Mouse (Mus musculus): ENCODE data around the gene Sult2b1. TPM values are rescaled to one million over a fixed set of nuclear protein-coding genes. Genes with fewer than 3 reads are reported as not detected.

The Sult2b1 gene
- polyA plus RNA-seq, 1 experiment from 2014 or later, result 5.9 TPM

GRCm38 (mm10) chr7:45813787-45814779 lies 29.6 kb upstream of the Sult2b1 start, which contains the start of gene Cyth2:
Cyth2 (minus strand) TSS chr7:45814581.
- under 1% methylated on average over 85 of the region's 92 CpGs for WGBS

GRCm38 (mm10) chr7:45812921-45813320 lies 28.5 kb upstream of the Sult2b1 start:
- Histone ChIP-seq H3K4me1 (ENCODE audit: insufficient read depth) (peaks cover 7% of the 10 kb centered on the region; the same call in 1 of the 2 replicates), H3K4me2 (peak overlapping the region; percentile 69), H3K9me3 (ENCODE audit: low read depth, low read length) (no peaks in the 10 kb centered on the region), H3K4me3 (ENCODE audit: low read depth, low read length) (peak overlapping the region; percentile 94), H3K36me3 (ENCODE audit: insufficient read depth) (peaks cover 52% of the 10 kb centered on the region), H3K27ac (ENCODE audit: low read depth) (no peak overlapping the region), H3K9ac (peak overlapping the region; percentile 100), H3K27me3 (ENCODE audit: insufficient read depth, low read length) (no peaks in the 10 kb centered on the region)
- no peak for TF ChIP-seq CTCF (IDR thresholded peaks at IDR 0.05; ENCODE audit: low read depth)
- DNase-seq (no peak), ATAC-seq (ENCODE audit: insufficient read depth) (no peak)
- WGBS, result 81% methylated on average over 8 of the region's 8 CpGs

More at GRCm38 (mm10) chr7:45813787-45814779, 29.6 kb upstream of the Sult2b1 start, which contains the start of gene Cyth2:
- peak within 1 kb of the TSS; percentile 69 for H3K4me2 ChIP-seq
- H3K27ac ChIP-seq (ENCODE audit: low read depth), result peak within 1 kb of the TSS; percentile 100
- ATAC-seq (ENCODE audit: insufficient read depth) (peak; percentile 99), DNase-seq (peak; percentile 100)
- no peaks in the 10 kb centered on the region for H3K9me3 ChIP-seq (ENCODE audit: low read depth, low read length)
- H3K4me1 ChIP-seq (ENCODE audit: insufficient read depth), result peaks cover 7% of the 10 kb centered on the region; the same call in 1 of the 2 replicates
- no peaks in the 10 kb centered on the region for H3K27me3 ChIP-seq (ENCODE audit: insufficient read depth, low read length)
- peaks cover 40% of the 10 kb centered on the region for H3K36me3 ChIP-seq (ENCODE audit: insufficient read depth)
- no peak for TF ChIP-seq CTCF (IDR thresholded peaks at IDR 0.05; ENCODE audit: low read depth)
- H3K4me3 ChIP-seq (ENCODE audit: low read depth, low read length), result peak within 1 kb of the TSS; percentile 94
- H3K9ac ChIP-seq, result peak within 1 kb of the TSS; percentile 100

GRCm38 (mm10) chr7:45809276-45810075 lies 25.0 kb upstream of the Sult2b1 start:
- 0 out of 2 replicates have a peak overlapping the region, but pooled peaks have one; percentile 9 for H3K9ac ChIP-seq
- DNase-seq, result no peak
- H3K4me2 ChIP-seq, result no peak overlapping the region
- no peak for TF ChIP-seq CTCF (IDR thresholded peaks at IDR 0.05; ENCODE audit: low read depth)
- peaks cover 7% of the 10 kb centered on the region; the same call in 1 of the 2 replicates for H3K4me1 ChIP-seq (ENCODE audit: insufficient read depth)
- no peak overlapping the region for H3K4me3 ChIP-seq (ENCODE audit: low read depth, low read length)
- peaks cover 68% of the 10 kb centered on the region for H3K36me3 ChIP-seq (ENCODE audit: insufficient read depth)
- H3K27ac ChIP-seq (ENCODE audit: low read depth), result no peak overlapping the region
- ATAC-seq (ENCODE audit: insufficient read depth), result no peak
- H3K9me3 ChIP-seq (ENCODE audit: low read depth, low read length), result no peaks in the 10 kb centered on the region
- no peaks in the 10 kb centered on the region for H3K27me3 ChIP-seq (ENCODE audit: insufficient read depth, low read length)
- WGBS, result 80% methylated on average over 14 of the region's 14 CpGs

GRCm38 (mm10) chr7:45808471-45808870 lies 24.0 kb upstream of the Sult2b1 start:
- Histone ChIP-seq H3K4me3 (ENCODE audit: low read depth, low read length) (no peak overlapping the region), H3K27ac (ENCODE audit: low read depth) (no peak overlapping the region), H3K9me3 (ENCODE audit: low read depth, low read length) (no peaks in the 10 kb centered on the region), H3K36me3 (ENCODE audit: insufficient read depth) (peaks cover 68% of the 10 kb centered on the region), H3K4me2 (no peak overlapping the region), H3K9ac (no peak overlapping the region), H3K4me1 (ENCODE audit: insufficient read depth) (peaks cover 7% of the 10 kb centered on the region; the same call in 1 of the 2 replicates), H3K27me3 (ENCODE audit: insufficient read depth, low read length) (no peaks in the 10 kb centered on the region)
- DNase-seq (no peak), ATAC-seq (ENCODE audit: insufficient read depth) (no peak)
- WGBS, result 55% methylated on average over 11 of the region's 11 CpGs
- no peak for TF ChIP-seq CTCF (IDR thresholded peaks at IDR 0.05; ENCODE audit: low read depth)

GRCm38 (mm10) chr7:45805941-45806340 lies 21.5 kb upstream of the Sult2b1 start:
- H3K27me3 ChIP-seq (ENCODE audit: insufficient read depth, low read length), result no peaks in the 10 kb centered on the region
- ATAC-seq (ENCODE audit: insufficient read depth), result no peak
- no peak overlapping the region for H3K4me3 ChIP-seq (ENCODE audit: low read depth, low read length)
- H3K9ac ChIP-seq, result no peak overlapping the region
- H3K36me3 ChIP-seq (ENCODE audit: insufficient read depth), result peaks cover 50% of the 10 kb centered on the region
- H3K9me3 ChIP-seq (ENCODE audit: low read depth, low read length), result no peaks in the 10 kb centered on the region
- no peaks in the 10 kb centered on the region for H3K4me1 ChIP-seq (ENCODE audit: insufficient read depth)
- 44% methylated on average over 5 of the region's 5 CpGs for WGBS
- H3K27ac ChIP-seq (ENCODE audit: low read depth), result no peak overlapping the region
- no peak overlapping the region for H3K4me2 ChIP-seq
- no peak for DNase-seq
- TF ChIP-seq CTCF (IDR thresholded peaks at IDR 0.05; ENCODE audit: low read depth), result no peak

GRCm38 (mm10) chr7:45802551-45802950 lies 18.1 kb upstream of the Sult2b1 start:
- no peak for ATAC-seq (ENCODE audit: insufficient read depth)
- H3K9me3 ChIP-seq (ENCODE audit: low read depth, low read length), result no peaks in the 10 kb centered on the region
- no peak overlapping the region for H3K9ac ChIP-seq
- no peak overlapping the region for H3K4me2 ChIP-seq
- H3K4me1 ChIP-seq (ENCODE audit: insufficient read depth), result 0 out of 2 replicates have a peak, but pooled peaks cover 7% of the 10 kb centered on the region
- WGBS, result 90% methylated on average over 6 of the region's 6 CpGs
- no peak for TF ChIP-seq CTCF (IDR thresholded peaks at IDR 0.05; ENCODE audit: low read depth)
- no peak overlapping the region for H3K27ac ChIP-seq (ENCODE audit: low read depth)
- DNase-seq, result no peak
- no peak overlapping the region for H3K4me3 ChIP-seq (ENCODE audit: low read depth, low read length)
- H3K36me3 ChIP-seq (ENCODE audit: insufficient read depth), result peaks cover 16% of the 10 kb centered on the region
- H3K27me3 ChIP-seq (ENCODE audit: insufficient read depth, low read length), result peaks cover 22% of the 10 kb centered on the region
